Mouse (Mus musculus) fibroblast of lung, adult 2 months (primary cell): ENCODE measurements around the gene Gm9833.
"Not testable (repeated sequence)": the region's sequence is repeated elsewhere in the genome, so short reads cannot be mapped to it uniquely, and the experiment has no call there.

ENCODE experiments used
- DNase-seq: peaks from one replicate; pipeline ENCODE4 v3.0.0-alpha.2; 2011; ENCODE audit warnings: low read depth

The Gm9833 gene

GRCm38 (mm10) chr3:10087994-10088393 is at the start of gene Gm9833:
Gene Gm9833, plus strand, starts transcription at chr3:10088110.
- DNase-seq, result not testable (repeated sequence)

GRCm38 (mm10) chr3:10070070-10070469 is 17.8 kb upstream of the Gm9833 start:
- DNase-seq, result no peak

GRCm38 (mm10) chr3:10075826-10076225 is 12.1 kb upstream of the Gm9833 start:
- DNase-seq, result no peak

- peak; percentile 55 for DNase-seq
Observed at GRCm38 (mm10) chr3:10077096-10077841, 10.6 kb upstream of the Gm9833 start.

GRCm38 (mm10) chr3:10078113-10078512 is 9.8 kb upstream of the Gm9833 start:
- no peak for DNase-seq

GRCm38 (mm10) chr3:10081336-10081735 is 6.6 kb upstream of the Gm9833 start:
- DNase-seq, result no peak

GRCm38 (mm10) chr3:10081911-10082541 is 5.9 kb upstream of the Gm9833 start:
- peak; percentile 27 for DNase-seq

- DNase-seq, result no peak
Observed at GRCm38 (mm10) chr3:10082545-10083062, 5.3 kb upstream of the Gm9833 start.

GRCm38 (mm10) chr3:10084102-10084501 is 3.8 kb upstream of the Gm9833 start:
- DNase-seq, result no peak

GRCm38 (mm10) chr3:10085396-10086119 is 2.4 kb upstream of the Gm9833 start:
- no peak for DNase-seq

- DNase-seq, result no peak
Observed at GRCm38 (mm10) chr3:10087511-10087910, 399 bp upstream of the Gm9833 start.

GRCm38 (mm10) chr3:10091616-10092140 is 3.8 kb downstream of the Gm9833 start:
- DNase-seq, result no peak

GRCm38 (mm10) chr3:10092499-10092898 is 4.6 kb downstream of the Gm9833 start:
- no peak for DNase-seq

GRCm38 (mm10) chr3:10092914-10093313 is 5.0 kb downstream of the Gm9833 start:
- DNase-seq, result no peak

GRCm38 (mm10) chr3:10095076-10095622 is 7.2 kb downstream of the Gm9833 start:
- no peak for DNase-seq

- no peak for DNase-seq
Observed at GRCm38 (mm10) chr3:10099756-10100155, 11.8 kb downstream of the Gm9833 start.

GRCm38 (mm10) chr3:10111570-10111969 is 23.7 kb downstream of the Gm9833 start:
- no peak for DNase-seq

GRCm38 (mm10) chr3:10112196-10112595 is 24.3 kb downstream of the Gm9833 start:
- DNase-seq, result no peak

- no peak for DNase-seq
Observed at GRCm38 (mm10) chr3:10112660-10113059, 24.8 kb downstream of the Gm9833 start.

GRCm38 (mm10) chr3:10116531-10116930 is 28.6 kb downstream of the Gm9833 start:
- no peak for DNase-seq

- DNase-seq, result no peak
Observed at GRCm38 (mm10) chr3:10121232-10121631, 33.3 kb downstream of the Gm9833 start.
